Mouse (Mus musculus) CH12.LX (cell line): ENCODE results near the gene Agtr2.

ENCODE experiments used
- CTCF ChIP-seq, 2 experiments: IDR thresholded peaks in 1 of 2; conservative IDR thresholded peaks in 1 of 2; 2 replicates each; pipeline ENCODE4 v1.5.1; 2011 to 2012; ENCODE audit warnings: low read depth in 2 of 2, low read length in 2 of 2, improper control_type of control experiment in 1 of 2, inconsistent platforms in 1 of 2, mild to moderate bottlenecking in 1 of 2, moderate library complexity in 1 of 2
- EP300 ChIP-seq: IDR thresholded peaks from 2 replicates; pipeline ENCODE4 v1.6.1; 2011; ENCODE audit warnings: low read length, improper control_type of control experiment
- GABPA ChIP-seq: IDR thresholded peaks from 2 replicates; pipeline ENCODE4 v1.6.1; 2012; ENCODE audit warnings: low read depth, low read length, improper control_type of control experiment, inconsistent platforms; ENCODE audit not compliant: insufficient replicate concordance
- KAT2A ChIP-seq: IDR thresholded peaks from 2 replicates; pipeline ENCODE4 v1.6.1; 2012; ENCODE audit warnings: low read length, improper control_type of control experiment, inconsistent platforms; ENCODE audit not compliant: insufficient replicate concordance
- MAFK ChIP-seq: IDR thresholded peaks from 2 replicates; pipeline ENCODE4 v1.6.1; 2011; ENCODE audit warnings: low read length, improper control_type of control experiment; ENCODE audit not compliant: insufficient replicate concordance
- TBP ChIP-seq: conservative IDR thresholded peaks from 2 replicates; pipeline ENCODE4 v1.6.1; 2011; ENCODE audit warnings: low read depth, low read length, improper control_type of control experiment
- UBTF ChIP-seq: IDR thresholded peaks from 2 replicates; pipeline ENCODE4 v1.6.1; 2012; ENCODE audit warnings: low read depth, mild to moderate bottlenecking, inconsistent platforms, low read length, improper control_type of control experiment, moderate library complexity
- ZC3H11A ChIP-seq: IDR thresholded peaks from 2 replicates; pipeline ENCODE4 v1.6.1; 2012; ENCODE audit warnings: low read depth, mild to moderate bottlenecking, inconsistent platforms, low read length, improper control_type of control experiment

DNA sequence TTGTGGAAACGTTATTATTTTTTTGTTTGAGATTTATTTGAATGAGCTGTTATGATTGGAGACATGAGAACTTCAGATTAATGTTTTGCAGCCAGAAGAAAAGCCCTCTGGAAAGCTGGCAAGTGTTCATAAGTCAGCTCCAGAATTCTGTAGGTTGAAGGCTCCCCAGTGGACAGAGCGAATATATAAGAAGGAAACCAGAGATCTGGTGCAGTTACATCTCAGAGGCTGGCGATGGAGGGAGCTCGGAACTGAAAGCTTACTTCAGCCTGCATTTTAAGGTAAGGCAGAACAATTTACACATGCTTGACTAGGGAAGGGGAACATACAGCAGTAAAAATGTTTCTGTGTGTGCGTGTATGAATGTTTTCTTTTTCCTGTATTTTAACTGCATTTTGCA lies at the start of gene Agtr2:
- TF ChIP-seq GABPA: no peak
- TF ChIP-seq EP300: no peak
- no peak for TF ChIP-seq CTCF (conservative IDR thresholded peaks at IDR 0.05 in 1 of 2, IDR thresholded peaks at IDR 0.05 in 1 of 2; ENCODE audit: low read depth in 2 of 2, low read length in 2 of 2)
- TF ChIP-seq KAT2A: no peak
- no peak for TF ChIP-seq ZC3H11A
- TF ChIP-seq UBTF: no peak
- TF ChIP-seq MAFK: no peak
- no peak for TF ChIP-seq TBP
